Mouse (Mus musculus): ENCODE measurements around the gene Ganc. TPM values are rescaled to one million over a fixed set of nuclear protein-coding genes. Genes with fewer than 3 reads are reported as not detected.

Gene Ganc
- polyA plus RNA-seq, 1 experiment from 2014 or later, result 10.7 TPM

DNA sequence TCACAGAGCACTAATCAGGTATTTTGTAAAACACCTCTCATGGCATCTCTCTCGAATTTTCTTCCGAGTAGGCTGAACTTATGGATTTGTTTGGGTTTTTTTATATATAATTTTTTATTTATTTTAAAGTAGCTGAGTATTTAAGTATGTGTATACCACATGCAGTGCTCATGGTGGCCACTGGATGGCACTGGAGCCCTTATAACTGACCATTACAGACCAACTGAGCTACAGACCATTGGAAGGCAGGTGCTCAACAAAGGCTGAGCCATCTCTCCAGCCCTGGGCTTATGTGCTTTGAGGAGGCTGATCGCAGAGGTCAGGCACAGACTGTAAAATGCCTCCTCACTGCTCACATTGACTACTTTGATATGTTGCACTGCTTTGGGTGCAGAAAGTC is 74.9 kb downstream of the Ganc start:
- Histone ChIP-seq H3K27me3 (no peaks in the 10 kb centered on the region), H3K9me3 (replicated peaks) (0 out of 2 replicates have a peak, but pooled peaks cover 6% of the 10 kb centered on the region), H3K4me1 (peaks cover 8% of the 10 kb centered on the region; the same call in 1 of the 2 replicates), H3K27ac (no peak overlapping the region), H3K4me3 (no peak overlapping the region), H3K36me3 (ENCODE audit: poor library complexity, severe bottlenecking) (no peaks in the 10 kb centered on the region), H3K9ac (no peak overlapping the region), H3K4me2 (no peak overlapping the region)
- no peak for ATAC-seq
- 71% methylated on average over 3 of the region's 3 CpGs for WGBS

DNA sequence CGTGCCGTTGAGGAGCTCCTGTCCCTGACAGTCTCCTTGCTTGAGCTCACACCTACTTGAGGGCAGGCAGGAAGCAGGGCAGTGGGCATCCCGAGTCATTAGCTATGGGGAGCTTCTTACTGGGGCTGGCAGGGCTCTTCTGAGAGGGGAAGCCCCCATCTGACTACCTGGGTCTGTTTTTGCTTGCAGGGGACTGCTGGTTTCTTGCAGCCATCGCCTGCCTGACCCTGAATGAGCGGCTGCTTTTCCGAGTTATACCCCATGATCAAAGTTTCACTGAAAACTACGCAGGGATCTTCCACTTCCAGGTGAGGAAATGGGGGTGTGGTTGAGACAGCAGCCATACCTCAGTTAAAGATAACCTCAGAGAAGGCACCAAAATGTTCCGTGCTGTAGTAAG is 78.2 kb downstream of the Ganc start:
- Histone ChIP-seq H3K4me3 (no peak overlapping the region), H3K36me3 (ENCODE audit: poor library complexity, severe bottlenecking) (no peaks in the 10 kb centered on the region), H3K9me3 (replicated peaks) (no peaks in the 10 kb centered on the region), H3K9ac (no peak overlapping the region), H3K4me1 (no peaks in the 10 kb centered on the region), H3K27ac (no peak overlapping the region), H3K27me3 (no peaks in the 10 kb centered on the region), H3K4me2 (no peak overlapping the region)
- WGBS, result 78% methylated on average over 8 of the region's 8 CpGs
- no peak for ATAC-seq

DNA sequence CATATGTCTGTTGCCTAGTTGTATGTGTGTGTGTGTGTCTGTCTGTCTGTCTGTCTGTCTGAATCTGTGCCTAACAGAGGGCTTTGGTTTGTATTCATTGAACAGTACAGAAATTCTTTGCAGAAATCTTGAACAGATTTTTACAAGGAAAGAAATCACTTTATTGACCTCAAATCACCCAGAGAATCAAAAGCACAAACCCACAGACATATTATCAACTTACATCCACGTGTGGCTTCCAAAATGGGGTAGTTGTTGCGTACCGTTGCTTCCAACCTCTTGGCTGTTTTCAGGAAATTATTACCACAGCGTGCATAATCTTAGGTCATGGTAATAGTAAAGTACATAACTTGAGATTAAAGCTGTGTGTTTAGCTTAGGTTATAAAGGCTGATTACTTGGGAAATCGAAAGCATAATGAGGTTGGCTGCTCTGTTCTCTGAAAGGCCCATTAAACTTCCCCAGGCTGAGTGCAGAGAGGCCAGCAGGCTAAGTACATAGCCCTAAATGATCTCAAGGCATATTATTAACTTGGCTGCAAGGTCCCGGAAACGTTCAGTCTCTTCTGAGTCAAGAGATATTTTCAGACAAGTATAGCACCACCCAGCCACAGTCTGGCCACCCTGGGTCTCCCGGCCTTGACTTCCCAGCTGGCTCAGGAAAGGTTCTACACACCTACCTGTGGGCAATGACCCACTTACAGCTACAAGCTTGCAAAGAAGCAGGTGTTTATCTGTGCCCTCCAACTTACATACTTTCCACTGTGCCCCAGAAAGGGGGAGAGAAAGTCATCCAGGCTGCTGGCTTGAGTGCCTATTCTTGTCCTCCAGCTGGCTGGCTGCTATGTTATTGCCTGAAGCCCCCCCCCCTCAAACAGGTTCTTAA is 79.1 kb downstream of the Ganc start:
- H3K36me3 ChIP-seq (ENCODE audit: poor library complexity, severe bottlenecking), result no peaks in the 10 kb centered on the region
- H3K9ac ChIP-seq, result no peak overlapping the region
- WGBS, result 83% methylated on average over 8 of the region's 8 CpGs
- no peaks in the 10 kb centered on the region for H3K9me3 ChIP-seq (replicated peaks)
- H3K27me3 ChIP-seq, result no peaks in the 10 kb centered on the region
- no peaks in the 10 kb centered on the region for H3K4me1 ChIP-seq
- H3K4me3 ChIP-seq, result no peak overlapping the region
- H3K4me2 ChIP-seq, result no peak overlapping the region
- no peak overlapping the region for H3K27ac ChIP-seq
- no peak for ATAC-seq

DNA sequence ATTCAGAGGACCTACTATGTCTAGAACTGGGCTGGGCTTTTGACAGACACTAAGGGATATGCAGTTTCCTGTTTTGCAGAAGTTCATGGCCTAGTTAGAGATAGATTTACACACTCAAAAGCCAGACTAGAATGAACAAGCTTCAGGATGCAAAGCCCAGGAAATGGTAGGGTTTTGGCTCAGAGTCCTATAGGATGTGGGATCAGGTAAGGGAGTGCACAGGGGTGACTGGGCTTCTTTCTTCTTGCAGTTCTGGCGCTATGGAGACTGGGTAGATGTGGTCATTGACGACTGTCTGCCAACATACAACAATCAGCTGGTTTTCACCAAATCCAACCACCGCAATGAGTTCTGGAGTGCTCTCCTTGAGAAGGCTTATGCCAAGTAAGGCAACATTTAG is 80.5 kb downstream of the Ganc start:
- no peak for ATAC-seq
- Histone ChIP-seq H3K9ac (no peak overlapping the region), H3K4me3 (no peak overlapping the region), H3K36me3 (ENCODE audit: poor library complexity, severe bottlenecking) (no peaks in the 10 kb centered on the region), H3K9me3 (replicated peaks) (no peaks in the 10 kb centered on the region), H3K4me2 (no peak overlapping the region), H3K27me3 (no peaks in the 10 kb centered on the region), H3K27ac (no peak overlapping the region), H3K4me1 (no peaks in the 10 kb centered on the region)
- 98% methylated on average over 3 of the region's 3 CpGs for WGBS

DNA sequence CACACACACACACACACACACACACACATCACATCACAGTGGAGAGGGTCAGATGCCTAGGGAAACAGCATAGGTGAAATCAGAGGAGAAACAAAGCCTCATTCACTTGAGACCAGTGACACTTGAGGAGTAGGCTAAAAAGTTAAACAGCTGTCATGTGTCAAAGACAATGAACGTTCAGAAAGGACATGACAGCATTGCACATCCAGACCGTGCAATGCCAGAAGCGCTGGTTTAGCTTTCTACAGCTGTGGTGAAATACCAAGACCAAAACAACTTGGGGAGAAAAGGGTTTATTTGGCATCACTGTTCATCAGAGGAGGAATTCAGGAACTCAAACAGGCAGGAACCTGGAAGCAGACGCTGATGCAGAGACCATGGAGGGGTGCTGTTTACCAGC is 89.6 kb downstream of the Ganc start:
- no peak overlapping the region for H3K9ac ChIP-seq
- ATAC-seq, result no peak
- H3K4me3 ChIP-seq, result no peak overlapping the region
- H3K9me3 ChIP-seq (replicated peaks), result no peaks in the 10 kb centered on the region
- no peak overlapping the region for H3K4me2 ChIP-seq
- no peaks in the 10 kb centered on the region for H3K4me1 ChIP-seq
- no peak overlapping the region for H3K27ac ChIP-seq
- no peaks in the 10 kb centered on the region for H3K27me3 ChIP-seq
- 75% methylated on average over 4 of the region's 4 CpGs for WGBS
- H3K36me3 ChIP-seq (ENCODE audit: poor library complexity, severe bottlenecking), result no peaks in the 10 kb centered on the region

DNA sequence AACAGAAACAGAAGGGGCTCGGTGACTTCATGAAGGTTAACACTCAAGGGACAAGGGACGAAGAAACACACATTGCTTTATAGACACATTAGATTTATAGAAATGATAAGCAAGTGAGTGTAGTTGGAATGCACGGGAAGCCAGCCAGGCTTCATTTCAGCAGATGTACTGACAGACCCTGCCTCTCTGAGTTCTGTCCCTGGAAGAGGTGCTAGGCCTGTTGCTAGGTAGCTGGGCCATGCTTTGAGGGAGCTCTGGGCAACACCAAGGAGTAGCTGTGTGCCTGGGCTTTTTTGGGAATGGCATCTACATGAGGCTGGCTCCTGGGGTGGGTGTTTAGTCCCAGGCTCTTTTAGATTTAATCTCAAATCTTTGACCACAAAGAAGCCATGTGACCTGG is 92.8 kb downstream of the Ganc start:
- H3K4me1 ChIP-seq, result 0 out of 2 replicates have a peak, but pooled peaks cover 2% of the 10 kb centered on the region
- H3K4me2 ChIP-seq, result no peak overlapping the region
- H3K9ac ChIP-seq, result no peak overlapping the region
- H3K9me3 ChIP-seq (replicated peaks), result no peaks in the 10 kb centered on the region
- H3K27me3 ChIP-seq, result no peaks in the 10 kb centered on the region
- no peak overlapping the region for H3K27ac ChIP-seq
- no peak overlapping the region for H3K4me3 ChIP-seq
- ATAC-seq, result no peak
- no peaks in the 10 kb centered on the region for H3K36me3 ChIP-seq (ENCODE audit: poor library complexity, severe bottlenecking)
- 81% methylated on average over 3 of the region's 3 CpGs for WGBS

DNA sequence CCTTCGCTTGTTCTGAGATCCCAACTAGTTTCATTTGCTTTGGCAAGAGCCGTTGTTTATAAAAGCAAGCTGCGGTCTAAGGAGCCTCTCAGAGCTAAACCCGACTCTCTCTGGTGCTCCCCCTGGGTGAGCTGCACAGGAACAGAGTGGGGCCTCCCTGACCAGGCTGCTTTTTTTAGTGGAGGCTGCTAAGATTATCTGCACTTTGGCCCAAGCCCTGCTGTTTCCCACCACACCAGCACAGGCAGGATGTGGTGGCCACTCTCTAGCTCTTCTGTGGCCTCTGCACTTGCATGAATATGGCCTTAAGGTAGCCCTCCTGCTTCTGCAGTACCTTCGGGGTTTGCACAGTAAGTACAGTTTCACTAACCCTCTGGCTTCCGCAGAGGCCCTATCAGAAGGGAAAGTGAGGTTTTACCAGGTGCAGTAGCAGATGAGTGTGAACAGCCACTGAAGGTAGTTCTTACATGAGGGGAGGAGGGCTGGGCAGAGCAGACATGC is 96.3 kb downstream of the Ganc start:
- H3K9ac ChIP-seq, result no peak overlapping the region
- 83% methylated on average over 6 of the region's 6 CpGs for WGBS
- no peaks in the 10 kb centered on the region for H3K9me3 ChIP-seq (replicated peaks)
- H3K4me2 ChIP-seq, result no peak overlapping the region
- no peak for ATAC-seq
- H3K4me3 ChIP-seq, result no peak overlapping the region
- H3K27me3 ChIP-seq, result no peaks in the 10 kb centered on the region
- H3K36me3 ChIP-seq (ENCODE audit: poor library complexity, severe bottlenecking), result peaks cover 17% of the 10 kb centered on the region
- peaks cover 10% of the 10 kb centered on the region; the same call in 1 of the 2 replicates for H3K4me1 ChIP-seq
- H3K27ac ChIP-seq, result no peak overlapping the region

DNA sequence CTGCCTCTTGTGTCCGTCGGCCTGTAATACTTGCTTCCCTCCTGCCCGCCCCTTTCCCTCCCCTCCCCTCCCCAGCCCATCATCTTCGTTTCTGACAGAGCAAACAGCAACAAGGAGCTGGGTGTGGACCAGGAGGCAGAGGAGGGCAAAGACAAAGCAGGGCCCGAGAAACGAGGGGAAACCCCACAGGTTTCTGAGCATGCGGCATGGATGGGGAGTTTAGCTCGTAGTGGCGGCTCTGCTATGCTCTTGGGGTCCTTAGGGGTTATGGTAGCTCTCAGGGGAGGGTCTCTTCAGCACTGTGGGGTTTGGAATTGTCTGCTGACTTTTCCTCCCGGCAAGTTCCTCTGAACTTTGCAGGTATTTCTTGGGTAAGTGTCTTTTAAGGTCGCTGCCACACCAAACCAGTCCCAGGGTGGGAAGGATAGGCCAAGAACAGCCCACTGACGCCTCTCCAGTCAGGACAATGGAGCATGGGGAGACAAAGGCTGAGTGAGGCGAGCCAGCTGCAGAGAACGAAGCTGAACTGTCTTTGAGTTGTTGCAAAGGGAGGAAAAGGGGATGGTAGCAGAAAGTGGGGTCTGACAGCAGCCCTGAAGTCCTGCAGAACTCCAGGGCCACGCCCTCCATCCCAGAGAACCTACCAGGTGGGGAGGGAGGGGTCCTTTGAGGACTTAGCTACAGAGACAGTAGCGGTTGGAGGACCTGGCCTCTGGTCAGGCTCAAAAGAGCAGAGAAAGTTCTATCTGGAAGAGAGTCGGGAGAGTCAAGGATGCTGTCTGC is 97.6 kb downstream of the Ganc start:
- 38% methylated on average over 17 of the region's 17 CpGs for WGBS
- H3K27me3 ChIP-seq, result no peaks in the 10 kb centered on the region
- peaks cover 30% of the 10 kb centered on the region for H3K36me3 ChIP-seq (ENCODE audit: poor library complexity, severe bottlenecking)
- H3K4me3 ChIP-seq, result no peak overlapping the region
- no peaks in the 10 kb centered on the region for H3K9me3 ChIP-seq (replicated peaks)
- H3K4me2 ChIP-seq, result no peak overlapping the region
- H3K27ac ChIP-seq, result no peak overlapping the region
- H3K9ac ChIP-seq, result no peak overlapping the region
- H3K4me1 ChIP-seq, result peaks cover 10% of the 10 kb centered on the region; the same call in 1 of the 2 replicates
- ATAC-seq, result no peak

DNA sequence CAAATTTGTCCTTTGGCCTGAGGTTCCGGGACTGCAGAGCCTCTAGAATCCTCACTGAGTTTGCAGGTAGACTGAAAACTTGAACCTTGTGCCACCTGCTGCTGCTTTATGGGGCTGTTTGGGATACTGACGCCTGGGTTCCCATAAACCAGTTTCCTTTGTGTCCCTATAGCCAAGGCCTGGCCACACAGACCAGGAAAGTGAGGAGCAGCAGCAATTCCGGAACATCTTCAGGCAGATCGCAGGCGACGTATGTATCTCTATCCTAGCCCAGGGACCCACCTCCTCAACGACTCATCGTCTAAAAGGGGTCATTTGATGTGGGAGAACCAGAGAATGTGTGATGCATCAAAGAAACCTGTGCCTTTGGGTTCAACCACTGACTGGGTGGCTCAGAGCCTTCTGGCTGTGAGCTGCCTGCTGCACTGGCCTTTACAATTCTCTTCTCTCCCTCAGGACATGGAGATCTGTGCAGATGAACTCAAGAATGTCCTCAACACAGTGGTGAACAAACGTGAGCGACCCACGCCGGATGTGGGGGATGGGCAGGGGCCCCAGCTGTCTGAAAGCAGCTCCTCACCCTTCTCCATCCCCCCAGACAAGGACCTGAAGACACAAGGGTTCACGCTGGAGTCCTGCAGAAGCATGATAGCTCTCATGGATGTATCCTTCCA is 98.4 kb downstream of the Ganc start:
- Histone ChIP-seq H3K4me2 (no peak overlapping the region), H3K9ac (no peak overlapping the region), H3K4me3 (no peak overlapping the region), H3K4me1 (peaks cover 10% of the 10 kb centered on the region; the same call in 1 of the 2 replicates), H3K36me3 (ENCODE audit: poor library complexity, severe bottlenecking) (peaks cover 32% of the 10 kb centered on the region), H3K9me3 (replicated peaks) (no peaks in the 10 kb centered on the region), H3K27ac (no peak overlapping the region), H3K27me3 (no peaks in the 10 kb centered on the region)
- ATAC-seq, result no peak
- 76% methylated on average over 13 of the region's 13 CpGs for WGBS

DNA sequence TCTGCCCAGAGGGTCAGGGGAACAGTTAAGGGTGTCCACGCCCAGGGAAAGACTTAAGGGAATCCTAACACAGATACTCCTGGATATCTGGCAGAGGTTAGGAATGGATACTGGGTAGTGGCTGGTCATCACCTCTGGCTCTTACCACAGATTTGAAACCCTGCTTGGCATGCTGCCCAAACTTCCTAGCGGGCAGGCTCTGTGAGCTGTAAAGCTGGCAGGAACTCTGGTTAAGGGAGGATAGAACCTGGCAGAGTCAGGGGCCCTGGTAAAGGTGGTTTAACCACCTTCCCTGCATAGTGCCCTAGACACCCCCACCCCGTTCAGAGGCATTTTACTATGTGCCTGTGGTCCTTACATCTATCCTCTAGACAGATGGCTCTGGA is 98.9 kb downstream of the Ganc start:
- no peak overlapping the region for H3K9ac ChIP-seq
- no peak overlapping the region for H3K27ac ChIP-seq
- no peaks in the 10 kb centered on the region for H3K9me3 ChIP-seq (replicated peaks)
- peaks cover 36% of the 10 kb centered on the region for H3K36me3 ChIP-seq (ENCODE audit: poor library complexity, severe bottlenecking)
- 76% methylated on average over 3 of the region's 3 CpGs for WGBS
- peaks cover 10% of the 10 kb centered on the region; the same call in 1 of the 2 replicates for H3K4me1 ChIP-seq
- H3K27me3 ChIP-seq, result no peaks in the 10 kb centered on the region
- H3K4me3 ChIP-seq, result no peak overlapping the region
- H3K4me2 ChIP-seq, result no peak overlapping the region
- ATAC-seq, result no peak

DNA sequence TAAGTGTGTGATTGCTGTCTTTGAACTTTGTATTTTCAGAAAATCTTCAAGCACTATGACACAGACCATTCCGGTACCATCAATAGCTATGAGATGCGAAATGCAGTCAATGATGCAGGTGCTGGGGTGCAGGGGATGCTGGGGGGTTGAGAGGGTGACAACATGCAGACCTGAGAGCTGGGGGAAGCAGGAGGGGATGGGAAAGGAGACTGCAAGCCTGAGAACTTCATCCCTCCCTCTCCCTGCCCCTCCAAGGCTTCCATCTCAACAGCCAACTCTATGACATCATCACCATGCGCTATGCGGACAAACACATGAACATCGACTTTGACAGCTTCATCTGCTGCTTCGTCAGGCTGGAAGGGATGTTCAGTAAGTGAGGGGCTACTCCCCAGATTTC is 99.4 kb downstream of the Ganc start:
- Histone ChIP-seq H3K9ac (no peak overlapping the region), H3K27me3 (no peaks in the 10 kb centered on the region), H3K36me3 (ENCODE audit: poor library complexity, severe bottlenecking) (peaks cover 40% of the 10 kb centered on the region), H3K27ac (no peak overlapping the region), H3K4me2 (no peak overlapping the region), H3K4me3 (no peak overlapping the region), H3K9me3 (replicated peaks) (no peaks in the 10 kb centered on the region), H3K4me1 (peaks cover 10% of the 10 kb centered on the region; the same call in 1 of the 2 replicates)
- no peak for ATAC-seq
- WGBS, result 92% methylated on average over 6 of the region's 6 CpGs

DNA sequence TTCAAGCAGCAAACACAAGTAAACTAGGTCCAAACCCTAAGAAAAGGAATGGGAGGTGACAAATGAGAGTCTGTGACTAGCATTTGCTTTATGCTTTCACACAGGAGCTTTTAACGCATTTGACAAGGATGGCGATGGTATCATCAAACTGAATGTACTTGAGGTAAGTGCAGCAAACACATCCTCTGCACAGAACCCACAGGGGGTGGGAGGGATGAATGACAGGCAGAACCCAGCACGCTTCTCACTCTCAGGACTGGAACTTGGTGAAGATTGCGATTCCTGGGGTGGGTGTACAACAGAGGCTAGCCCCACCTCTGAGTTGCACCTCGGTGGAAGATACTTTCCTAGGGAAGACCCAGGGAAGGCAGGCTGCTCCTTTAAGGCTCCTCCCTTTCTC is 100.3 kb downstream of the Ganc start:
- H3K36me3 ChIP-seq (ENCODE audit: poor library complexity, severe bottlenecking), result peaks cover 49% of the 10 kb centered on the region
- H3K4me1 ChIP-seq, result peaks cover 10% of the 10 kb centered on the region; the same call in 1 of the 2 replicates
- no peaks in the 10 kb centered on the region for H3K27me3 ChIP-seq
- H3K27ac ChIP-seq, result no peak overlapping the region
- H3K9me3 ChIP-seq (replicated peaks), result no peaks in the 10 kb centered on the region
- H3K4me2 ChIP-seq, result no peak overlapping the region
- H3K9ac ChIP-seq, result no peak overlapping the region
- no peak for ATAC-seq
- H3K4me3 ChIP-seq, result no peak overlapping the region
- 89% methylated on average over 5 of the region's 5 CpGs for WGBS
